Mouse (Mus musculus) adrenal gland, postnatal 0 days (tissue): ENCODE results near the gene Klc3. TPM values are rescaled to one million over a fixed set of nuclear protein-coding genes. Genes with fewer than 3 reads are reported as not detected.

ENCODE experiments used
- microRNA-seq: library from miRNA; unstranded; fragments of <30 nt; microRNA quantifications from one replicate; pipeline ENCODE4, GENCODE M21; 2016; ENCODE audit warnings: borderline replicate concordance; ENCODE audit not compliant: insufficient number of aligned reads
- polyA plus RNA-seq: library from polyadenylated mRNA; unstranded; fragments of >200 nt; fragmentation: Nextera tagmentation; extraction: Ambion mirVana; gene quantifications from 2 replicates; pipeline ENCODE4 v1.2.1, GENCODE M21; 2015

Klc3 gene
- polyA plus RNA-seq, result 2.5 and 2.6 TPM in 2 replicates

DNA sequence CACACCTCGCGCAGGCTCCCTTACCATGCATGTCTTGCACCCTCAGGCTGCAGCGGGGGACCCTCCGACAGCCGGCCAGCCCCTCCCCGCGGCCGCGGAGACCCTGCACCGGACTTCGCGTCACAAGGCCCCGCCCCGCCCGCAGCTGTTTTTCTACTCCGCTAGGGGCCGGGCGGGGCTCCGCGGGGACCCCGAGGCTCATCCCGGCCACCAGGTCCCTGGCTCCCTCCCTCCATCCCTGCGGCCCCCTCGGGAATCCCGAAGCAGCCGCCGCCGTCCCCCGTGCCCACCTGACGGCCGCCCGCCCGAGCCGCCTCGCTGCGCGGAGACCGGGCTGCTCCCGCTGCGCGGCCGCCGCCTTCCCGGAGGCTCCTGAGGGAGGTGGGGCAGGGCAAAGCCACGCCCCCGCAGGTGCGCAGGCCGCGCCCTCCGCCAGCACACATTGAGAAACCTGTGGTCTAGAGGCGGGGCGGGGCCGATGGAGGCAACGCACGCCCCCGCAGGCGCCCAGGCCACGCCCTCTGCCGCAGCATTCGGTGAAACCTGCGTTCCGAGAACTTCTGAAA lies at the start of gene Klc3:
Gene Klc3 (minus strand): TSS at position 374 of the 566 bp plus-strand sequence.

DNA sequence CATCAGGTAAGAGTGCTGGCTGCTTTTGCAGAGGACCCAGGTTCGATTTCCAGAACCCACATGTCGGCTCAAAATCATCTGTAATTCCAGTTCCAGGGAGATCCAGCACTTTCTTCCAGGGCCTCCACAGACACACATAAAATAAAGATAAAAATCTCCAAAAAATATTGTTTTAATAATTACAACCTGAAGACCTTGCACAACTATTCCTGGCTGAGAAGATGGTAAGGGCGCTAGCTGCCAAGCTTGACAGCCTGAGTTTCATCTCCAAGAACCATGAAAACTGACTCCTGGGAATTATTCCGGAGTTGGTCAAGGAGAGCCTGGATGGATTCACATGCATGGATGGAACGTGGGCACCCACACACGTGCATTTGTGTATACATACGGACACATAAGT lies 572 bp upstream of the Klc3 start, which contains the start of gene Ckm:
Gene Ckm (plus strand): TSS at position 301 of the 400 bp plus-strand sequence.

DNA sequence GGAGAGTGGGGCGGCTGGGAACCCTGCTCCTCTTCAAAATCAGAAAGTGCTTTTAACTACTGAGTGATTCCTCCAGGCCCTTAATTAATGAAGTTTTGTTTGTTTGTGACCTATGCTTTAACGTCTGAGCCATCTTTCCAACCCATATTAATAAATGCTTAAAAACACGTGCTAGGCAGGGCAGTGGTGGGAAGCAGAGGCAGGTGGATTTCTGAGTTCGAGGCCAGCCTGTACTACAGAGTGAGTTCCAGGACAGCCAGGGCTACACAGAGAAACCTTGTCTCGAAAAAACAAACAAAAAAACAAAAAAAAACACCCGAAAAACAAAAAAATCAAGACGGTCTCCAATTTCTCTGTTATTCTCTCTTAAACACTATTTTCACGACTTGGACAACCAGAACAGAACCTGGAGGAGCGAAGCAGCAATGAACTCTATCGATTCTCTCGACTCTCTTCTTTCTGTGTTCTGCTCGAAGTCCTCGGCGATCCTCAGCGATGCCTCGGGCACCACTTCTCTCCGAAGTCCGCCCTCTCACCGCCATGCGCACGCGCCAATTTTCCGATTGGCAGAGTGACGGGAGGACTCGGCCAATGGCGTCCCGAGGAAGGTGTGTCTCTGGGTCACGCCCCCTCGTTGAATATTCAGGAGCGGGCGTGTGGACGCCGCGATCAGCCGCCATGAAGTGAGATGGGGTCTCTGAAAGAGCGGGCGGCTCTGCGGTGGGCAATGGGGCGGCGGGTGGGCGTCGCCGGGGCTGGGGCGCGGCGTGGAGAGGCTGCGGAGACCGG lies 22.3 kb downstream of the Klc3 start, which contains the start of gene Ercc2:
Gene Ercc2 (plus strand): TSS at position 634 of the 789 bp plus-strand sequence.

DNA sequence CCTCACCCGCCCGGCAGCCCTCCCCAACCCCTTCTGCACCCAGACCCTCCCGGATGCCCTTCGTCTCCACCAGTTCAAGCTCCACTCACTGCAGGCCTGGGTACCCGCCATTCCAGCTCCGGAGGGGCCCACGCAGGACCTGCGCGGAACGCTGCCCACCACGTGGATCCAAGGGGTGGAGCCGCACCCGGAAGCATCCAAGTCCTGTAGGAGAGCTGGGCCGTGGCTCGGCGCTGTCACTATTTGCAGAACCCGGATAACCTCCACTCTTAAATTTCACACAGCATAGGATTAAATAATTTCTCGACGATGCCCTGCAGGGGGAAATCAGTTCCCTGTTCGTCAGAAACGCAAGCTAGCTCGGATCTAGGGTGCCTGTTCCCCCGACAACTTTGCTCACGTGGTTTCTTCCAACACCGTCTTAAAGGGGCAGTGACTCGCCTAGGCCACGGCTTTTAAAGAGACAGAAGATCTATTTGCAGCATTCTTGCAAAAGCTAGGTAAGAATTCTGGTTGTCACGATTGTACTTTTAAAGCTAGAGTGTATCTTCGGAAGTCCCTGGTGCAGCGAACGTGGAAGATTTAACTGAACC lies 44.5 kb downstream of the Klc3 start, which contains the start of the genes Cd3eap and Ppp1r13l:
Gene Cd3eap (minus strand): TSS at position 185 of the 593 bp plus-strand sequence.
Gene Ppp1r13l (plus strand): TSS at position 451 of the 593 bp plus-strand sequence.

Small RNAs within 50 kb of the gene (microRNA-seq; reads per million reads assigned to microRNA genes)
- not detected for gene Mir343

Other genes with a start within 250 kb of the Klc3 start
- 0.33 and 0.54 TPM in 2 replicates for gene Gipr, start 238.0 kb downstream of the Klc3 start, polyA plus RNA-seq
- gene Eml2, start 227.7 kb downstream of the Klc3 start, polyA plus RNA-seq, result 5.5 and 7.8 TPM in 2 replicates
- gene Gpr4, start 191.6 kb downstream of the Klc3 start, polyA plus RNA-seq, result 0.98 and 2.9 TPM in 2 replicates
- gene Opa3, start 175.8 kb downstream of the Klc3 start, polyA plus RNA-seq, result 15.0 and 17.1 TPM in 2 replicates
- gene Vasp, start 132.3 kb downstream of the Klc3 start, polyA plus RNA-seq, result 43.2 and 55.1 TPM in 2 replicates
- gene Ppm1n, start 124.0 kb downstream of the Klc3 start, polyA plus RNA-seq, result 0.44 and 0.66 TPM in 2 replicates
- 24.3 and 37.8 TPM in 2 replicates for gene Rtn2, start 121.5 kb downstream of the Klc3 start, polyA plus RNA-seq
- gene Fosb, start 94.1 kb downstream of the Klc3 start, polyA plus RNA-seq, result 0.12 and 0.14 TPM in 2 replicates
- gene Ercc1, start 59.3 kb downstream of the Klc3 start, polyA plus RNA-seq, result 47.3 and 52.6 TPM in 2 replicates
- gene Cd3eap, start 44.6 kb downstream of the Klc3 start, polyA plus RNA-seq, result 11.2 and 13.6 TPM in 2 replicates
- 2.7 and 2.9 TPM in 2 replicates for gene Ppp1r13l, start 44.4 kb downstream of the Klc3 start, polyA plus RNA-seq
- 4.0 and 8.3 TPM in 2 replicates for gene Ercc2, start 22.1 kb downstream of the Klc3 start, polyA plus RNA-seq
- gene Ckm, start 672 bp upstream of the Klc3 start, polyA plus RNA-seq, result 10.6 and 33.2 TPM in 2 replicates
- gene Mark4, start 54.7 kb upstream of the Klc3 start, polyA plus RNA-seq, result 8.1 and 10.4 TPM in 2 replicates
- 2.6 and 5.1 TPM in 2 replicates for gene Exoc3l2, start 59.2 kb upstream of the Klc3 start, polyA plus RNA-seq
- gene Bloc1s3, start 104.3 kb upstream of the Klc3 start, polyA plus RNA-seq, result 4.9 and 6.2 TPM in 2 replicates
- gene Trappc6a, start 104.3 kb upstream of the Klc3 start, polyA plus RNA-seq, result 129 and 139 TPM in 2 replicates
- gene Nkpd1, start 113.7 kb upstream of the Klc3 start, polyA plus RNA-seq, result 0.06 TPM in 1 of 2 replicates, not detected in the other
- gene Ppp1r37, start 159.0 kb upstream of the Klc3 start, polyA plus RNA-seq, result 19.5 and 22.1 TPM in 2 replicates
- gene Zfp296, start 173.2 kb upstream of the Klc3 start, polyA plus RNA-seq, result 0.33 TPM in 1 of 2 replicates, not detected in the other
- gene Gemin7, start 173.5 kb upstream of the Klc3 start, polyA plus RNA-seq, result 154 and 169 TPM in 2 replicates
- gene Clasrp, start 200.4 kb upstream of the Klc3 start, polyA plus RNA-seq, result 22.1 and 32.9 TPM in 2 replicates
- 14.3 and 18.7 TPM in 2 replicates for gene Relb, start 225.3 kb upstream of the Klc3 start, polyA plus RNA-seq